Mouse (Mus musculus) left cerebral cortex, postnatal 14 days (tissue): ENCODE measurements at regions not wholly inside any gene's neighbourhood (a gene's known extent, or its start where the extent isn't known, plus 50 kb on each side); places are given as distances from the start of the nearest gene placed in this dataset.

Source experiments
- DNase-seq, 2 experiments: peaks; one replicate each; pipeline ENCODE4 v3.0.0; 2021 to 2022; ENCODE audit warnings: low spot score in 2 of 2, mixed read lengths in 1 of 2
- intact Hi-C: fragments of 180-260 bp; cut with DNase I; formaldehyde crosslinking; loops from one replicate; pipeline ENCODE4 v1.15.1; 2025

GRCm38 (mm10) chr1:97555565-97555955 lies 106.3 kb downstream of the D1Ertd622e start:
- DNase-seq, result no peak
- intact Hi-C loops, result no loop called here

GRCm38 (mm10) chr1:97554936-97555564 lies 106.8 kb downstream of the D1Ertd622e start:
- intact Hi-C loops, result loop anchor here (5.0 kb wide), 1 partner anchor 107 kb away; the partner anchor contains the start of gene D1Ertd622e
- DNase-seq, result peak; percentile 75 to 93

- intact Hi-C loops, result loop anchor here (5.0 kb wide), 1 partner anchor 109 kb away; the partner anchor contains the start of gene D1Ertd622e
- peak; percentile 15 to 30 for DNase-seq
Measured at GRCm38 (mm10) chr1:97553485-97554474, 108.1 kb downstream of the D1Ertd622e start.

- peak; percentile 43 to 62 for DNase-seq
- intact Hi-C loops, result loop anchor here (5.0 kb wide), 1 partner anchor 109 kb away; the partner anchor contains the start of gene D1Ertd622e
Measured at GRCm38 (mm10) chr1:97552886-97553285, 109.0 kb downstream of the D1Ertd622e start.

- intact Hi-C loops, result no loop called here
- no peak for DNase-seq
Measured at GRCm38 (mm10) chr1:97541162-97541493, 120.7 kb downstream of the D1Ertd622e start.

- intact Hi-C loops, result no loop called here
- no peak for DNase-seq
Measured at GRCm38 (mm10) chr1:97540291-97541161, 121.3 kb downstream of the D1Ertd622e start.

GRCm38 (mm10) chr1:97496915-97497314 lies 165.0 kb downstream of the D1Ertd622e start:
- DNase-seq, result no peak
- intact Hi-C loops, result loop anchor here (2.0 to 10.0 kb wide), 2 partner anchors 192 to 308 kb away; no protein-coding TSS in a partner anchor

GRCm38 (mm10) chr1:97479921-97480320 lies 182.0 kb downstream of the D1Ertd622e start:
- DNase-seq, result no peak
- intact Hi-C loops, result no loop called here
